Mouse (Mus musculus) bone marrow, adult 2 months (tissue): ENCODE results near the gene Hist1h4b. TPM values are rescaled to one million over a fixed set of nuclear protein-coding genes. Genes with fewer than 3 reads are reported as not detected.

Source experiments
- H3K27ac ChIP-seq: fragments of 200-500 bp; 2 replicates; pipeline ENCODE4 v1.5.1; 2012; ENCODE audit warnings: low read depth, mild to moderate bottlenecking, control low read depth, inconsistent platforms, low read length; ENCODE audit not compliant: control insufficient read depth, poor library complexity, insufficient read depth
- H3K4me1 ChIP-seq: fragments of 200-500 bp; 2 replicates; pipeline ENCODE4 v1.6.1; 2011; ENCODE audit warnings: low read length; ENCODE audit not compliant: control insufficient read depth, insufficient read depth
- H3K4me3 ChIP-seq: fragments of 200-500 bp; replicated peaks from 2 replicates; pipeline ENCODE3; 2011; ENCODE audit warnings: mild to moderate bottlenecking, low read depth, low read length, control low read depth; ENCODE audit not compliant: control insufficient read depth
- CTCF ChIP-seq: fragments of 200-500 bp; IDR thresholded peaks from 2 replicates; pipeline ENCODE4 v1.5.1; 2011; ENCODE audit warnings: low read length, control low read depth; ENCODE audit not compliant: control insufficient read depth, insufficient read depth
- POLR2A ChIP-seq: fragments of 200-500 bp; IDR thresholded peaks from 2 replicates; pipeline ENCODE4 v1.6.1; 2011; ENCODE audit warnings: low read depth, mild to moderate bottlenecking, control low read depth, low read length, borderline replicate concordance; ENCODE audit not compliant: control insufficient read depth
- WGBS: fragments of 180-500 bp; shearing (Covaris S2); methylation state at CpG from one replicate; pipeline ENCODE4 v1.1.7; 2018; 5-methylcytosine and 5-hydroxymethylcytosine counted together
- polyA plus RNA-seq: library from polyadenylated mRNA; stranded (reverse); fragments of >200 nt; gene quantifications from 2 replicates; pipeline ENCODE4 v1.2.4, GENCODE M21; 2011; ENCODE audit warnings: low replicate concordance; ENCODE audit not compliant: missing spikeins, insufficient read depth, insufficient read length

Gene Hist1h4b
- polyA plus RNA-seq, 1 experiment = 275 TPM

DNA sequence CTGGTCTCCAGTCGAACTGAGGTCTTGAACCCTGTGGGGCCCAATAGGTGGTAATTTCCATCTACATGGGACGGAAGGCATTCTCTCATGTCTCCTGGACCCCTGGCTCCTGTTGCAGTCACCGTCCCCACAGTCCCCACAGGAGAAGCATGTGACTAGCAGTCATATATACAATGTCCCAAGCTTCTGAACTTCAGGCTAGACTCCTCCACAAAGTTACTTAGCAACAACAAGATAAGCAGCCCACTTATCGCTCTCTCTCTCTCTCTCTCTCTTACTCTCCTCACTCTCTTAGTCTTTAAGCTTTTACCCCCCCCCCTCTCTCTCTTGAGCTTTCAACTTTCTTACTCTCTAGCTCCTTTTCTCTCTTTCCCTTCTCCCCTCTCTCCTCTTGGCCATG lies 32.6 kb upstream of the Hist1h4b start:
- Histone ChIP-seq H3K27ac (no peak overlapping the region), H3K4me1 (peaks cover 4% of the 10 kb centered on the region; the same call in 1 of the 2 replicates), H3K4me3 (no peak overlapping the region)
- 74% methylated on average over 4 of the region's 4 CpGs for WGBS
- TF ChIP-seq POLR2A = no peak
- TF ChIP-seq CTCF = no peak

DNA sequence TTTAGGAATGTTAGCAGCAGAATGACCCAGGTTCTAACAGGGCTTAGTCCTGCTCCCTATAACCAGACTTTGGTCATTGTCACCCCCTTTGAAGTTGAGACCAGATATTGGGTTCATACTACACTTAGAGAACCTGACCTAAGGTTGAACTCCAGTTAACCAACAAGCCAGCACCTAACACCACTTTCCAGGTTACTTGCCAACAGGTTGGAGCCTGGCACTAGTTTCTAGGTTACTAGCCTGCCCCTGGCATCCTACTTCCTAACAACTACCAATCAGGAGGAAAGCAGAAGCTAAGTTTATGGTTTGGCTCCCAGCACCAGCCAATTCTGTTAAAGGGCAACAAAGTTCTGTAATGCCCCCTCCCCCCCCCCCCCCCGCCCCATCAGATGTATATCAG lies 31.6 kb upstream of the Hist1h4b start:
- TF ChIP-seq POLR2A (no peak), CTCF (no peak)
- WGBS = 40% methylated on average over 1 of the region's 1 CpGs
- H3K4me3 ChIP-seq = no peak overlapping the region
- H3K27ac ChIP-seq = no peak overlapping the region
- peaks cover 6% of the 10 kb centered on the region; the same call in 1 of the 2 replicates for H3K4me1 ChIP-seq

DNA sequence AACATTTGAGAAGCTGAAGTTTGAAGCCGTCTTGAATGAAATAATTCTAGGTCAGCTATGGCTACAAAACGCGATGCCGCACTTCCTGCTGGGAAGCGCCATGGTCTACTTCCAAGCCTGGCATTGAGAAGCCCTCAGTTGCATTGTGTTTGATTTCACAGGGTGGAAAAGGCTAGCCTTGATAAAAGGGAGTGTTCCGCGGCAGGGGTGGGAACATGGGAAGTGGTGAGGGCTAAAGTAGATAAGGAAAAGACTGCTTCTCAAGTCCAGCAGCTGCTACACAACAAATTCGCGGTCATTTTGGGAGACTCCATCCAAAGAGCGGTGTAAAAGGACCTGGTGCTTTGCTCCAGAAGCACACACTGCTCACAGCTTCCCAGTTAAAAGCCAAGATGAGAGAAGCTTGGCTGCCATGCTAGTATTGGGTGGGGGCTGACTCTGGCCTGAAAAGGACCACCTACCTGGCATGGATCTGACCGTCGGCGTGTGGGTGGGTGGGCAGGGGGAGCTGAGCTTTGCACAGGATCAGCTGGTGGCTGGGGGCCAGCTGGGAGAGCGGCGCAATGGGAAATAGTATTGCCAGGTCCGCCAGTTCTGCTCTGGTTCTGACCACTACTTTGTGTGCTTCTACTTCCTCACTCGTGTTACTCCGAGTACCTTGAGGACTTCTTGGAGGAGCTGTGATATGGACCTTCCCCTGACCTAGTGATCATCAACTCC lies 28.2 kb upstream of the Hist1h4b start:
- peak overlapping the region; percentile 65 for H3K27ac ChIP-seq
- WGBS = 57% methylated on average over 18 of the region's 18 CpGs
- no peak overlapping the region for H3K4me3 ChIP-seq
- peaks cover 6% of the 10 kb centered on the region; the same call in 1 of the 2 replicates for H3K4me1 ChIP-seq
- TF ChIP-seq POLR2A (no peak), CTCF (no peak)

DNA sequence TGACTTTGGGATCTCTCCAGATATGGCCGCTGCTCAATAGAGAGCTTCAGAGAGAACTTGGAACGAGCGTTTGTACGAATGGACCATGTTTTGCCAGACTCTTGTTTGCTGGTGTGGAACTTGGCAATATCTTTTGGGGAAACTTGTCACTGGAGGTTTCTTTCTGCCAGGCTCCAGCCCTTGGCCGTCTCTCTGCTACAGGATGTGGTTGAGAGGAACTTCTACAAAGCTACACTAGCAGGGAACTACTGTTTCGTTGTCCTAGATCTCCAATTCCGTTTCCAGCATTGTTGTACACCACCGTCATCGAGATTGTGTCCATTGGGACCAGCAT lies 27.7 kb upstream of the Hist1h4b start:
- H3K4me1 ChIP-seq = peaks cover 6% of the 10 kb centered on the region; the same call in 1 of the 2 replicates
- peak overlapping the region; percentile 65 for H3K27ac ChIP-seq
- TF ChIP-seq CTCF = no peak
- no peak for TF ChIP-seq POLR2A
- H3K4me3 ChIP-seq = no peak overlapping the region
- 10% methylated on average over 9 of the region's 9 CpGs for WGBS

DNA sequence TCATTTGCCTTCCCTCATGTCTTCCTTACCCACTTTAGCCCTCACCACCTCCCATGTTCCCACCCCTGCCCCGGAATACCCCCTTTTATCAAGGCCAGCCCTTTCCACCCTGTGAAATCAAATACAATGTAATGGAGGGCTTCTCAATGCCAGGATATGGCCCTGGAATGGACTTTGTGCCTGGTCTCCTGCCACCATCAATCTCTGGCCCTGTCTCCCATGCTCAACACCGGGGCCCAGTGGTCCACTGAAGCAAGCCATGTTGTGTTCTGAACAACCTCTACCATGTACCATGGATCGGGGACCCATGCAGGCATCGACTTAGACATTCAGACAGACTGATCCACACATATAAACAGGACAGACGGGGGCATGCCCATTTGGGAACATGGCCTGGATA lies 27.1 kb upstream of the Hist1h4b start:
- no peak overlapping the region; the same call in 1 of the 2 replicates for H3K27ac ChIP-seq
- peaks cover 6% of the 10 kb centered on the region; the same call in 1 of the 2 replicates for H3K4me1 ChIP-seq
- WGBS = 87% methylated on average over 5 of the region's 5 CpGs
- TF ChIP-seq CTCF (no peak), POLR2A (no peak)
- no peak overlapping the region for H3K4me3 ChIP-seq

DNA sequence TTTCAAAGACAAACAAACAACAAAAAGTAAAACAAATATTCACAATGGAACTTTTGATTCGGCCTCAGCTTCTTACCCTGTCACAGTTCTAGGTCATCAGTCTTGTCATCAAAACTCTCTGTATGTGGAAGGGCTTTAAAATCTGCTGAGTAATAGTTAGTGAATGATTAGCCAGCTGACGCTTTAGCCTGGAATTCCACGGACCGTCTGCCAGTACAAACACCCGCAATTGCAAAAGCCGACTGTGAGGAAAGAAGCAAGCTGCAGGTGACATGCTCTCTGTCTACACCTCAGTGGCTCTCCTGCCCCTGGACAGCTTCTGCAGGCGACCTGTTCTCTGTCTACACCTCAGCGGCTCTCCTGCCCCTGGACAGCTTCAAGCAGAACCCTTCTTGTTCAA lies 26.3 kb upstream of the Hist1h4b start:
- TF ChIP-seq CTCF (no peak), POLR2A (no peak)
- H3K4me3 ChIP-seq = no peak overlapping the region
- 56% methylated on average over 8 of the region's 8 CpGs for WGBS
- H3K27ac ChIP-seq = no peak overlapping the region
- peaks cover 6% of the 10 kb centered on the region; the same call in 1 of the 2 replicates for H3K4me1 ChIP-seq

DNA sequence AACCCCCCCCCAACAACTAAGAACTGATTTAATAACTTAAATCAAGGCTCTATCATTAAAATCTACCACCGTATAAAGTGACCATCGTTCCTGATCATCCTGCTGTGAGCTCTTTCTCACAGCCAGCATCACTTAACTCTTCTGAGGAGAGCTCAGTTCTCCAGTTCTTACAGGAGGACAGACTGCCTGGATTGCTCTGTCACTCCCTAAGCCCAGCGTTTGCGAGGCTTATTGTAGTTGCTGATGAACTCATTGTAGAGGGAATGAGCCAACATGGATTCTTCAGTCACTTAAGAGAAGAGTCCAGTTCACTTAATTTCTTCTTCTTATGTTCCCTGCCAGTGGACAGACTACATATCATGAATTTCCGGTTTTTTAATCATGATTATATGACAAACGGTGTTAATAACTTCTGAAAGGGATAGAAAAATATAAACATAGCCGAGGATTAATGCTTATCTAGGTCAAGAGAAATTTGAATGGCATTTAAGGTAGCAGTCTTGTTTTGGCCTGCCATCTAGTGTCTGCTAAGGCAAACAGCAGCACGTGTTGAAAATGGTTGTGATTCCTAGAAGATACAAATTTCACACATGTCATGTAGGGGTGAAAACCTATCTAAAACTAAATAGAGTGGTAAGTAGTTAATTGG lies 24.5 kb upstream of the Hist1h4b start:
- Histone ChIP-seq H3K4me1 (peaks cover 6% of the 10 kb centered on the region; the same call in 1 of the 2 replicates), H3K4me3 (no peak overlapping the region), H3K27ac (no peak overlapping the region)
- 27% methylated on average over 8 of the region's 8 CpGs for WGBS
- peak; percentile 7; the same call in 1 of the 2 replicates for TF ChIP-seq CTCF
- no peak for TF ChIP-seq POLR2A

DNA sequence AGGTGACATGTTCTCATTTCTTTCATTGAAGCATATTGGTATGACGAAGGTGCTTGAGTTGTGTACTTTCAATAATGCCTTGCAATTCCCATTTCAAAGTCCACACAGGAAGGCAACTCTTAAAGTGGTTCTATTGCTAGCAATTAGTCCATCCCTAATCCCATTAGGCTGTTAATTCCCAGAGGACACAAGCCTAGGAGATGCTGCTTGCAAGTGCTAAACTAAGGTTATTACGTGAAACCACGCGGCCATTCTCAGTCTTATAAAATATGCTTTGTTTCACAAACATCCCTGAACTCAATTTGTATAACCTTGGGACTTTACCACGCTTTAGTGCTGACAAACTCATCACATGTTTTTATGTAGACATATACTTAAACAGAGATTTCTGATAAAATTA lies 19.7 kb upstream of the Hist1h4b start:
- TF ChIP-seq CTCF = no peak
- TF ChIP-seq POLR2A = no peak
- H3K4me1 ChIP-seq = no peaks in the 10 kb centered on the region
- no peak overlapping the region for H3K4me3 ChIP-seq
- H3K27ac ChIP-seq = no peak overlapping the region
- 92% methylated on average over 5 of the region's 5 CpGs for WGBS

DNA sequence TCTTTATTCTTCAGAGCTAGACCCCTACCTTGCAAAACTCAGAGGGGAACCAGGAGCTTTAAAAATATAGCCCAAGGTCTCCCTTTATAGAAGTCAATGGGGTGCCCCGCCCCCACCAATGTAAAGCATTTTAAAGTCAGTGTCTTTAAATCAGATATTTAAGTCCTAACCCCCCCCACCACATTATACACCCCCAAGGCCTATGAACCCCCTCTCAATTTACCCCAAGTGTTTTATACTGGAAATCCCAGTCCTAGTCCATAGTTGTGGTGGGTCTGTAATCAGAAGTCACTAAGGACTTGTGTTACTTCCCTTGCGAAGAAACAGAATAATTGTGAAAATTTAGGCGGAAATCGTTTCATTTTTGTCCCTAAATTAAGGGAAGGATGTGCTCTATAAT lies 18.8 kb upstream of the Hist1h4b start:
- Histone ChIP-seq H3K4me3 (no peak overlapping the region), H3K27ac (no peak overlapping the region; the same call in 1 of the 2 replicates), H3K4me1 (no peaks in the 10 kb centered on the region; the same call in 1 of the 2 replicates)
- TF ChIP-seq POLR2A (no peak), CTCF (no peak)
- WGBS = 19% methylated on average over 4 of the region's 4 CpGs
